Mouse (Mus musculus) limb, embryonic 13.5 days (tissue): ENCODE measurements around the gene Mcu. TPM values are rescaled to one million over a fixed set of nuclear protein-coding genes. Genes with fewer than 3 reads are reported as not detected.
A peak's percentile ranks its signal among the peaks of the same experiment; 100 is the strongest.

Source experiments
- ATAC-seq: fragments of 200-750 bp; cut with Nextera tagmentation; 2 replicates; pipeline ENCODE4 v1.8.0; 2017; ENCODE audit warnings: low read depth, moderate number of reproducible peaks, moderate TSS enrichment; ENCODE audit not compliant: low FRiP score
- H3K27ac ChIP-seq: fragments of 300-500 bp; sonication (generic); 2 replicates; pipeline ENCODE4 v1.5.1; 2015; ENCODE audit warnings: inconsistent platforms, mild to moderate bottlenecking, moderate library complexity
- H3K27me3 ChIP-seq: fragments of 300-500 bp; sonication (generic); 2 replicates; pipeline ENCODE4 v1.6.1; 2015; ENCODE audit warnings: mild to moderate bottlenecking, inconsistent platforms
- H3K36me3 ChIP-seq: fragments of 300-500 bp; sonication (generic); 2 replicates; pipeline ENCODE4 v1.6.1; 2015; ENCODE audit warnings: inconsistent platforms, mild to moderate bottlenecking, moderate library complexity
- H3K4me1 ChIP-seq: fragments of 300-500 bp; sonication (generic); 2 replicates; pipeline ENCODE4 v1.6.1; 2015; ENCODE audit warnings: inconsistent platforms
- H3K4me2 ChIP-seq: fragments of 300-500 bp; sonication (generic); replicated peaks from 2 replicates; pipeline ENCODE4 v1.6.1; 2015; ENCODE audit warnings: inconsistent platforms, mild to moderate bottlenecking, moderate library complexity
- H3K4me3 ChIP-seq: fragments of 300-500 bp; sonication (generic); 2 replicates; pipeline ENCODE4 v1.5.1; 2015; ENCODE audit warnings: moderate library complexity, mild to moderate bottlenecking, inconsistent platforms
- H3K9ac ChIP-seq: fragments of 300-500 bp; sonication (generic); 2 replicates; pipeline ENCODE4 v1.6.1; 2015; ENCODE audit warnings: mild to moderate bottlenecking, inconsistent platforms
- H3K9me3 ChIP-seq: fragments of 300-500 bp; sonication (generic); 2 replicates; pipeline ENCODE4 v1.6.1; 2016; ENCODE audit warnings: inconsistent platforms
- WGBS: fragments of 180-500 bp; shearing (Covaris S2); methylation state at CpG from one replicate; pipeline ENCODE4 v1.1.7; 2015; 5-methylcytosine and 5-hydroxymethylcytosine counted together
- polyA plus RNA-seq: library from polyadenylated mRNA; unstranded; fragments of >200 nt; fragmentation: Nextera tagmentation; extraction: Ambion mirVana; gene quantifications from 2 replicates; pipeline ENCODE4 v1.2.1, GENCODE M21; 2015

The Mcu gene
- polyA plus RNA-seq, 1 experiment from 2014 or later: 65.3 TPM

GRCm38 (mm10) chr10:59523826-59524331 is 92.6 kb downstream of the Mcu start:
- WGBS: 68% methylated on average over 8 of the region's 8 CpGs
- Histone ChIP-seq H3K36me3 (no peaks in the 10 kb centered on the region), H3K27ac (no peak overlapping the region), H3K27me3 (no peaks in the 10 kb centered on the region), H3K4me2 (no peak overlapping the region), H3K9me3 (no peaks in the 10 kb centered on the region), H3K9ac (no peak overlapping the region), H3K4me1 (peaks cover 24% of the 10 kb centered on the region), H3K4me3 (no peak overlapping the region)
- ATAC-seq: no peak

- no peak overlapping the region for H3K9ac ChIP-seq
- H3K27me3 ChIP-seq: no peaks in the 10 kb centered on the region
- ATAC-seq: no peak
- WGBS: 91% methylated on average over 2 of the region's 2 CpGs
- H3K4me2 ChIP-seq: no peak overlapping the region
- no peak overlapping the region for H3K27ac ChIP-seq
- no peak overlapping the region for H3K4me3 ChIP-seq
- H3K9me3 ChIP-seq: no peaks in the 10 kb centered on the region
- H3K36me3 ChIP-seq: no peaks in the 10 kb centered on the region
- peaks cover 24% of the 10 kb centered on the region for H3K4me1 ChIP-seq
Observed at GRCm38 (mm10) chr10:59520701-59521100, 95.8 kb downstream of the Mcu start.

- peaks cover 20% of the 10 kb centered on the region for H3K4me1 ChIP-seq
- H3K9ac ChIP-seq: no peak overlapping the region
- ATAC-seq: no peak
- H3K27me3 ChIP-seq: no peaks in the 10 kb centered on the region
- H3K27ac ChIP-seq: no peak overlapping the region
- no peaks in the 10 kb centered on the region for H3K9me3 ChIP-seq
- H3K4me2 ChIP-seq: no peak overlapping the region
- WGBS: 86% methylated on average over 3 of the region's 3 CpGs
- H3K36me3 ChIP-seq: no peaks in the 10 kb centered on the region
- no peak overlapping the region for H3K4me3 ChIP-seq
Observed at GRCm38 (mm10) chr10:59519411-59519810, 97.1 kb downstream of the Mcu start.

GRCm38 (mm10) chr10:59517201-59517600 is 99.3 kb downstream of the Mcu start:
- Histone ChIP-seq H3K27me3 (no peaks in the 10 kb centered on the region), H3K27ac (no peak overlapping the region), H3K9ac (no peak overlapping the region), H3K9me3 (no peaks in the 10 kb centered on the region), H3K4me1 (peaks cover 21% of the 10 kb centered on the region), H3K36me3 (no peaks in the 10 kb centered on the region), H3K4me2 (no peak overlapping the region), H3K4me3 (no peak overlapping the region)
- 91% methylated on average over 13 of the region's 13 CpGs for WGBS
- ATAC-seq: no peak

- no peak for ATAC-seq
- 83% methylated on average over 15 of the region's 15 CpGs for WGBS
- Histone ChIP-seq H3K36me3 (no peaks in the 10 kb centered on the region), H3K4me1 (peaks cover 34% of the 10 kb centered on the region), H3K4me2 (no peak overlapping the region), H3K9ac (no peak overlapping the region), H3K27ac (no peak overlapping the region), H3K4me3 (no peak overlapping the region), H3K9me3 (no peaks in the 10 kb centered on the region), H3K27me3 (no peaks in the 10 kb centered on the region)
Observed at GRCm38 (mm10) chr10:59514739-59515464, 101.6 kb downstream of the Mcu start.

- H3K4me1 ChIP-seq: peaks cover 48% of the 10 kb centered on the region
- no peaks in the 10 kb centered on the region for H3K36me3 ChIP-seq
- H3K9ac ChIP-seq: no peak overlapping the region
- 65% methylated on average over 9 of the region's 9 CpGs for WGBS
- no peak for ATAC-seq
- no peaks in the 10 kb centered on the region for H3K27me3 ChIP-seq
- H3K4me2 ChIP-seq: peak overlapping the region; percentile 54
- H3K27ac ChIP-seq: peak overlapping the region; percentile 69; the same call in 1 of the 2 replicates
- H3K4me3 ChIP-seq: no peak overlapping the region
- H3K9me3 ChIP-seq: no peaks in the 10 kb centered on the region
Observed at GRCm38 (mm10) chr10:59512173-59512572, 104.3 kb downstream of the Mcu start.

- no peak overlapping the region for H3K4me3 ChIP-seq
- peak; percentile 39 for ATAC-seq
- H3K4me2 ChIP-seq: peak overlapping the region; percentile 54
- H3K9ac ChIP-seq: no peak overlapping the region
- WGBS: 11% methylated on average over 14 of the region's 14 CpGs
- H3K4me1 ChIP-seq: peaks cover 48% of the 10 kb centered on the region
- no peaks in the 10 kb centered on the region for H3K9me3 ChIP-seq
- no peaks in the 10 kb centered on the region for H3K27me3 ChIP-seq
- no peaks in the 10 kb centered on the region for H3K36me3 ChIP-seq
- peak overlapping the region; percentile 69 for H3K27ac ChIP-seq
Observed at GRCm38 (mm10) chr10:59511427-59511963, 105.0 kb downstream of the Mcu start.

GRCm38 (mm10) chr10:59510713-59511426 is 105.6 kb downstream of the Mcu start:
- Histone ChIP-seq H3K36me3 (no peaks in the 10 kb centered on the region), H3K9me3 (no peaks in the 10 kb centered on the region), H3K4me3 (no peak overlapping the region), H3K9ac (no peak overlapping the region), H3K4me1 (peaks cover 48% of the 10 kb centered on the region), H3K27me3 (no peaks in the 10 kb centered on the region), H3K4me2 (peak overlapping the region; percentile 54), H3K27ac (peak overlapping the region; percentile 69)
- ATAC-seq: peak; percentile 60
- WGBS: 18% methylated on average over 14 of the region's 14 CpGs

- Histone ChIP-seq H3K9me3 (no peaks in the 10 kb centered on the region), H3K36me3 (no peaks in the 10 kb centered on the region), H3K4me2 (no peak overlapping the region), H3K27me3 (no peaks in the 10 kb centered on the region), H3K4me1 (peaks cover 44% of the 10 kb centered on the region), H3K9ac (no peak overlapping the region), H3K27ac (peak overlapping the region; percentile 84), H3K4me3 (no peak overlapping the region)
- WGBS: 29% methylated on average over 4 of the region's 4 CpGs
- peak; percentile 35; the same call in 1 of the 2 replicates for ATAC-seq
Observed at GRCm38 (mm10) chr10:59509197-59509596, 107.3 kb downstream of the Mcu start.

GRCm38 (mm10) chr10:59506711-59507110 is 109.8 kb downstream of the Mcu start:
- Histone ChIP-seq H3K4me2 (no peak overlapping the region), H3K9ac (no peak overlapping the region), H3K27ac (no peak overlapping the region), H3K9me3 (no peaks in the 10 kb centered on the region), H3K36me3 (no peaks in the 10 kb centered on the region), H3K4me1 (peaks cover 48% of the 10 kb centered on the region), H3K4me3 (no peak overlapping the region), H3K27me3 (no peaks in the 10 kb centered on the region)
- 66% methylated on average over 5 of the region's 5 CpGs for WGBS
- ATAC-seq: no peak

- H3K4me2 ChIP-seq: peak overlapping the region; percentile 58; the same call in 1 of the 2 replicates
- no peaks in the 10 kb centered on the region for H3K27me3 ChIP-seq
- no peak overlapping the region for H3K4me3 ChIP-seq
- no peak overlapping the region for H3K9ac ChIP-seq
- H3K36me3 ChIP-seq: no peaks in the 10 kb centered on the region
- WGBS: 47% methylated on average over 3 of the region's 3 CpGs
- peaks cover 37% of the 10 kb centered on the region for H3K4me1 ChIP-seq
- no peak overlapping the region for H3K27ac ChIP-seq
- no peak for ATAC-seq
- no peaks in the 10 kb centered on the region for H3K9me3 ChIP-seq
Observed at GRCm38 (mm10) chr10:59504291-59504690, 112.2 kb downstream of the Mcu start.
